Mouse (Mus musculus) heart, postnatal 0 days (tissue): ENCODE measurements around the gene Chn1. TPM values are rescaled to one million over a fixed set of nuclear protein-coding genes. Genes with fewer than 3 reads are reported as not detected.

Experiments used
- ATAC-seq: fragments of 200-750 bp; cut with Nextera tagmentation; 2 replicates; pipeline ENCODE4 v1.8.0; 2017; ENCODE audit warnings: low read depth, moderate number of reproducible peaks, moderate library complexity; ENCODE audit not compliant: insufficient read depth
- DNase-seq: peaks from one replicate; pipeline ENCODE4 v3.0.0-alpha.2; 2016; ENCODE audit warnings: low spot score
- H3K27ac ChIP-seq: fragments of 300-500 bp; sonication (generic); 2 replicates; pipeline ENCODE4 v1.5.1; 2014; ENCODE audit warnings: low read depth, mild to moderate bottlenecking
- H3K27me3 ChIP-seq: fragments of 300-500 bp; sonication (generic); 2 replicates; pipeline ENCODE4 v1.6.1; 2014; ENCODE audit warnings: low read length, mixed read lengths; ENCODE audit not compliant: control insufficient read depth, insufficient read depth
- H3K36me3 ChIP-seq: fragments of 300-500 bp; sonication (generic); replicated peaks from 2 replicates; pipeline ENCODE4 v1.6.1; 2014; ENCODE audit warnings: low read length, mixed read lengths; ENCODE audit not compliant: control insufficient read depth, insufficient read depth
- H3K4me1 ChIP-seq: fragments of 300-500 bp; sonication (generic); 2 replicates; pipeline ENCODE4 v1.6.1; 2014; ENCODE audit warnings: antibody characterized with exemption; ENCODE audit not compliant: control insufficient read depth, insufficient read depth
- H3K4me2 ChIP-seq: fragments of 300-500 bp; sonication (generic); 2 replicates; pipeline ENCODE4 v1.6.1; 2014; ENCODE audit warnings: low read depth, mild to moderate bottlenecking, low read length, moderate library complexity
- H3K4me3 ChIP-seq: fragments of 300-500 bp; sonication (generic); 2 replicates; pipeline ENCODE4 v1.5.1; 2014; ENCODE audit warnings: low read depth, low read length
- H3K9ac ChIP-seq: fragments of 300-500 bp; sonication (generic); replicated peaks from 2 replicates; pipeline ENCODE4 v1.6.1; 2014; ENCODE audit warnings: low read depth, low read length, mixed read lengths
- H3K9me3 ChIP-seq: fragments of 300-500 bp; sonication (generic); replicated peaks from 2 replicates; pipeline ENCODE4 v1.6.1; 2016; ENCODE audit warnings: low read length; ENCODE audit not compliant: control insufficient read depth
- CTCF ChIP-seq: IDR thresholded peaks from 2 replicates; pipeline ENCODE4 v1.5.1; 2016; ENCODE audit warnings: antibody characterized with exemption, control low read depth, low read depth
- EP300 ChIP-seq: IDR thresholded peaks from 2 replicates; pipeline ENCODE4 v1.6.1; 2016; ENCODE audit warnings: antibody characterized with exemption, low read depth
- WGBS: fragments of 180-500 bp; shearing (Covaris S2); extraction: QIAGEN DNeasy Blood & Tissue Kit; methylation state at CpG from one replicate; pipeline ENCODE4 v1.1.7; 2014; 5-methylcytosine and 5-hydroxymethylcytosine counted together
- polyA plus RNA-seq: library from polyadenylated mRNA; unstranded; fragments of >200 nt; fragmentation: Nextera tagmentation; extraction: Ambion mirVana; gene quantifications from 2 replicates; pipeline ENCODE4 v1.2.1, GENCODE M21; 2015
- total RNA-seq: library from RNA; depleted of rRNA; stranded (reverse); fragments of >200 nt; gene quantifications from 2 replicates; pipeline ENCODE4 v1.2.3, GENCODE M21; 2014; ENCODE audit warnings: low replicate concordance

Gene Chn1
- total and polyA plus RNA-seq, 2 experiments from 2014 or later: 18.6 to 29.6 TPM

DNA sequence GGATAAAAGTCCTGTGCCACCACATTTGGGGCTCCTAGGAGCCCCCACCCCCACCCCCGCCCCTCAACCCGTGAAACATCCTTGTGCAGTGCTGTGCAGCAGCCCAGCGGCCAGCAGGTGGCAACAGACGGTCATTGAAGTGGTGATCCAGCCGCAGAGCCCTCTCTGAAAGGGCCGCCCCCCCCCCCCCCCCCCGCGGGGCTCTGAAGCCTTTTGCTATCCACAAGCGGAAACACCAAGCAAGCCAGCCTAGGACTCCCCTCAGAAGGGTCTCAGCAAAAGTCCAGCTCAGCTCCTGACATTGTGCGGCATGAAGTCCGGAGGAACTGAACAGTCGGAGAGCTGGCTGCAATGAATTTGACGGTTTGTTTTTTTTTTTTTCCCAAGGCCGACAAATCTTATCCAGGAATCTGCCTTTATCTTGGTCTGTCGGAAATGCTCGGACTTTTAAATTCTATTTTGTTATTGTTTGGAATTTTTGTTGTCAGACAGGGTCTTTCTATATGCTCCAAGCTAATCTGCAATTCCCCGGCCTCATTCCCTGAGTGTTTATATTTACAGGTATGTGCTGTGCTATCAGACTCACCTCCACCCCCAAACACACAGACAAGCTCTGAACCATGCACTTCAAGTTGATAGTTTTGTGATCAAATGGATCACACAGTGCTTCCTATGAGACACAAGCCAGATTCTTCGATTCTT lies 190.3 kb downstream of the Chn1 start:
- Histone ChIP-seq H3K36me3 (no peaks in the 10 kb centered on the region), H3K4me2 (peak overlapping the region; percentile 71), H3K9ac (0 out of 2 replicates have a peak overlapping the region, but pooled peaks have one; percentile 23), H3K27ac (peak overlapping the region; percentile 33), H3K4me1 (peaks cover 14% of the 10 kb centered on the region; the same call in 1 of the 2 replicates), H3K4me3 (peak overlapping the region; percentile 48), H3K9me3 (no peaks in the 10 kb centered on the region), H3K27me3 (no peaks in the 10 kb centered on the region)
- WGBS: 2% methylated on average over 15 of the region's 18 CpGs
- TF ChIP-seq EP300 (no peak), CTCF (peak; percentile 72)
- peak; percentile 71 for DNase-seq
- ATAC-seq: peak; percentile 82

DNA sequence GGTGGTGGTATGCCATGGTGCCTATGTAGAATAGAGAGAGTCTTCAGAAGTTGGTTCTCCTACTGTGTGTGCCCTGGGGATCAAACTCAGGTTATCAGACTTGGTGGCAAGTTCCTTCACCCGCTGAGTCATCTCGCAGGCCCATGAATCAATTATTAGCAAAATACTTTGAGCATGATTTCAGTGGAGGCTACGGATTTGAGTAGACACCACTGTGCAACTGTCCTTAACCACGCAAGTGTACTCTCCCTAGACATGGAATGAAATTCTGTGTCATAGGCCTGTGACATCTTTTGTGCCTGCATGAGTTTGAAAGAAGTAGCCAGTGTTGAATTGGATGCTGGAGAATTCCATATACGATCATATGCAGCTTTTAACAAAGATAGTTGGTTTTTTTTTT lies 194.4 kb downstream of the Chn1 start:
- no peak overlapping the region for H3K27ac ChIP-seq
- ATAC-seq (no peak), DNase-seq (no peak)
- no peaks in the 10 kb centered on the region for H3K27me3 ChIP-seq
- no peak overlapping the region for H3K9ac ChIP-seq
- H3K36me3 ChIP-seq: no peaks in the 10 kb centered on the region
- no peak overlapping the region for H3K4me2 ChIP-seq
- 85% methylated on average over 5 of the region's 5 CpGs for WGBS
- H3K4me1 ChIP-seq: no peaks in the 10 kb centered on the region
- no peak for TF ChIP-seq EP300
- no peak for TF ChIP-seq CTCF
- H3K9me3 ChIP-seq: no peaks in the 10 kb centered on the region
- H3K4me3 ChIP-seq: no peak overlapping the region

DNA sequence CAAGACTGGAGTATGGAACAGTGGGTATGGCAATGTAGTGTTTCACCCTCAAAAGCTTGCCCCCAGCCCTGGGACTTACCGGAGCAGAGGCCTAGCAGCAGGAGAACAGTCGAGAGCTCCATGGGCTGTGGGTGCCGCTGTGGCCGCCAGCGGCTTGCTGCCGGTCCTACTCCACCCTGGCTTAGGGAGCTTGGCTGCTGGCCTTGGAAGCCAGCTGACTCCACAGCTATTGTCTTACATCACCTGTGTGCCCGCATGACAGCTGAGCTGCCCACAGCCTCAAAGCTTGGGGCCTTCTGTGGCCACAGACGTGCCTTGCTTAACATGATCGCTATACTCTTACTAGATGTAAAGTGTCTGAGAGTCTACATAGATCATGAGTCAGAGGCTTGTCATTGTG lies 195.0 kb downstream of the Chn1 start, which contains the start of gene Chrna1:
Chrna1 (minus strand) TSS at position 173 of the 400 bp plus-strand sequence.
- Histone ChIP-seq H3K4me2 (no peak within 1 kb of the TSS), H3K36me3 (no peaks in the 10 kb centered on the region), H3K9me3 (no peaks in the 10 kb centered on the region), H3K4me1 (no peaks in the 10 kb centered on the region), H3K9ac (no peak within 1 kb of the TSS), H3K27ac (no peak within 1 kb of the TSS), H3K4me3 (no peak within 1 kb of the TSS), H3K27me3 (no peaks in the 10 kb centered on the region)
- TF ChIP-seq CTCF (no peak), EP300 (no peak)
- 85% methylated on average over 9 of the region's 9 CpGs for WGBS
- no peak for ATAC-seq
- no peak for DNase-seq

DNA sequence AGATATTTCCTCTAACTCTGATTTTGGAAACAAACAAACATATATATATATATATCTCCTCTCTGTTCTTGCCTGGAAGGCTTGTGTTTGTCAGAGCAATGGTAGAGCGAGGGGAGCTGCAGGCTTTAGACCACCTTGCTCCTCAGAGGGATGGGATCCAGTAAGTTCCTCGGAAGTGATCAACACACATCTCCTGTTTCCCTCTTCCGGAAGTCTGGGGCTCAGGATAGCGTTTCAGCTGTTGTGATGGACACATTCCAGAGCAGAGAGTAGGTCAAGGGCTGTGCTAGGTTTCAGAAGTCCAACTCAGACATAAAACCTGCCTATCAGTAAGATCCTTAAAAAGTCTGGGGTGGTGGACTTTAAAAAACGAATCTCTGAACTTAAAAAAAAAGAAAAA lies 196.0 kb downstream of the Chn1 start:
- no peaks in the 10 kb centered on the region for H3K4me1 ChIP-seq
- no peak for DNase-seq
- ATAC-seq: no peak
- H3K4me2 ChIP-seq: no peak overlapping the region
- TF ChIP-seq EP300 (no peak), CTCF (no peak)
- no peaks in the 10 kb centered on the region for H3K27me3 ChIP-seq
- WGBS: 32% methylated on average over 5 of the region's 5 CpGs
- H3K36me3 ChIP-seq: no peaks in the 10 kb centered on the region
- no peak overlapping the region for H3K4me3 ChIP-seq
- H3K27ac ChIP-seq: no peak overlapping the region
- H3K9ac ChIP-seq: no peak overlapping the region
- H3K9me3 ChIP-seq: no peaks in the 10 kb centered on the region

DNA sequence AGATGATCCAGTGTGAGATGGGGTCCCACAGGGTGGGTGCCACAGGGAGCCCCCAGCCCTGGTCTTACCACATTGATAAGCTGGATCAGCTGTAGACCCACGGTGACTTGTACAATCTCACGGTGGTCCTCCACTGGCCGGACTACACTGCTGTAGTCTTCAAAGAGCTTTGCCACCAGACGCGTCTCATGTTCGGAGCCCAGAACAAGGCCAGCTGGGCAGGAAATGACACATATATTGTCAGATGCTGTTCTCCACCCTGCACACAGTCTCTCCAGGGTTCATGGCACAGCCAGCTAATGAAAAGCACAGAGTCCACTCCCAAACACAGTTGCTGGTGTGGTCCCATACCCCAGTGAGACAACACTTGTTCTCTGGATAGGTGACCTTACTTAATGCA lies 200.7 kb downstream of the Chn1 start:
- H3K9ac ChIP-seq: no peak overlapping the region
- H3K9me3 ChIP-seq: no peaks in the 10 kb centered on the region
- DNase-seq: no peak
- H3K4me3 ChIP-seq: no peak overlapping the region
- WGBS: 75% methylated on average over 6 of the region's 6 CpGs
- no peaks in the 10 kb centered on the region for H3K4me1 ChIP-seq
- H3K4me2 ChIP-seq: no peak overlapping the region
- no peaks in the 10 kb centered on the region for H3K27me3 ChIP-seq
- no peak for ATAC-seq
- TF ChIP-seq EP300 (no peak), CTCF (no peak)
- no peak overlapping the region for H3K27ac ChIP-seq
- no peaks in the 10 kb centered on the region for H3K36me3 ChIP-seq

DNA sequence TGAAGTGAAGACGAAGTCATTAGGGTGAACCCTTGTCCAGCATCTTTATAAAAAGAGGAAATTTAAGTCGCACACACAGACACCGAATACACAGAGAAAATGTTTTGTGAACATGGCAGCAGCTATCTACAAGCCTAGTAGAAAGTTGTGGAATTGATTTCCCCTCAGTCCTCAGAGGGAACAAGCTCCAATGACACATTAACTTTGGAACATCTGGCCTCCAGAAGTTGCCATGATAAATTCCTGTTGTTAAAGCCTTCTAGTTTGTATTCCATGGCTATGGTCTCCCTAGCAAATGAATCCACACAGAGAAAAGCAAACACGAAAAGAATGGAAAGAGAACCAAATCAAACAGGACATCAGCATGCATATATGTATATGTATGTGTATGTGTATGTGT lies 201.6 kb downstream of the Chn1 start:
- Histone ChIP-seq H3K27me3 (no peaks in the 10 kb centered on the region), H3K27ac (no peak overlapping the region), H3K4me2 (no peak overlapping the region), H3K4me1 (no peaks in the 10 kb centered on the region), H3K9me3 (no peaks in the 10 kb centered on the region), H3K9ac (no peak overlapping the region), H3K4me3 (no peak overlapping the region), H3K36me3 (no peaks in the 10 kb centered on the region)
- 83% methylated on average over 4 of the region's 4 CpGs for WGBS
- TF ChIP-seq EP300: no peak
- TF ChIP-seq CTCF: no peak
- ATAC-seq (no peak), DNase-seq (no peak)
